Mouse (Mus musculus) myocyte (in vitro differentiated cells): ENCODE results near the gene Stk32c. TPM values are rescaled to one million over a fixed set of nuclear protein-coding genes. Genes with fewer than 3 reads are reported as not detected.

Experiments used
- H3K27me3 ChIP-seq: one replicate; pipeline ENCODE4 v1.6.1; 2011; ENCODE audit not compliant: control insufficient read depth, insufficient read depth, insufficient read length
- H3K36me3 ChIP-seq: one replicate; pipeline ENCODE4 v1.6.1; 2011; ENCODE audit not compliant: control insufficient read depth, insufficient read depth
- H3K4me2 ChIP-seq: one replicate; pipeline ENCODE4 v1.6.1; 2011; ENCODE audit warnings: low read depth, control low read depth
- H3K4me3 ChIP-seq: one replicate; pipeline ENCODE4 v1.5.1; 2011; ENCODE audit warnings: mild to moderate bottlenecking, control low read depth, moderate library complexity
- H3K79me2 ChIP-seq: one replicate; pipeline ENCODE4 v1.6.1; 2011; ENCODE audit not compliant: control insufficient read depth, insufficient read depth
- H3ac ChIP-seq: one replicate; pipeline ENCODE4 v1.6.1; 2011; ENCODE audit not compliant: control insufficient read depth, insufficient read length
- CEBPB ChIP-seq: IDR thresholded peaks from 2 replicates; pipeline ENCODE4 v1.6.1; 2011; ENCODE audit warnings: mild to moderate bottlenecking, moderate library complexity; ENCODE audit not compliant: poor library complexity, insufficient read depth, severe bottlenecking
- E2F4 ChIP-seq: IDR thresholded peaks from one replicate; pipeline ENCODE4 v1.6.1; 2011; ENCODE audit warnings: mild to moderate bottlenecking, control low read depth, moderate library complexity; ENCODE audit not compliant: insufficient read depth
- MAX ChIP-seq: IDR thresholded peaks from one replicate; pipeline ENCODE4 v1.6.1; 2011; ENCODE audit warnings: low read depth, mild to moderate bottlenecking, control low read depth
- MYOD1 ChIP-seq, 3 experiments: IDR thresholded peaks; one replicate each; pipeline ENCODE4 v1.6.1; 2011; ENCODE audit warnings: control low read depth in 2 of 3, low read depth in 2 of 3, mild to moderate bottlenecking in 2 of 3, moderate library complexity in 1 of 3; ENCODE audit not compliant: insufficient read length in 2 of 3, control insufficient read depth in 1 of 3
- MYOG ChIP-seq, 3 experiments: IDR thresholded peaks; one replicate each; pipeline ENCODE4 v1.6.1; 2011; ENCODE audit warnings: control low read depth in 2 of 3, low read depth in 2 of 3, mild to moderate bottlenecking in 2 of 3; ENCODE audit not compliant: insufficient read length in 2 of 3, control insufficient read depth in 1 of 3, insufficient read depth in 1 of 3
- POLR2A ChIP-seq: IDR thresholded peaks from one replicate; pipeline ENCODE4 v1.6.1; 2011; ENCODE audit warnings: low read depth, mild to moderate bottlenecking, control low read depth, moderate library complexity; ENCODE audit not compliant: insufficient read length
- POLR2AphosphoS2 ChIP-seq: IDR thresholded peaks from one replicate; pipeline ENCODE4 v1.6.1; 2011; ENCODE audit warnings: low read depth, control low read depth; ENCODE audit not compliant: insufficient read length
- REST ChIP-seq: IDR thresholded peaks from one replicate; pipeline ENCODE4 v1.6.1; 2011; ENCODE audit warnings: mild to moderate bottlenecking, control low read depth, moderate library complexity; ENCODE audit not compliant: insufficient read depth, insufficient read length
- SRF ChIP-seq: IDR thresholded peaks from one replicate; pipeline ENCODE4 v1.6.1; 2011; ENCODE audit warnings: low read depth; ENCODE audit not compliant: control insufficient read depth, insufficient read length
- TCF12 ChIP-seq: IDR thresholded peaks from one replicate; pipeline ENCODE4 v1.6.1; 2011; ENCODE audit warnings: mild to moderate bottlenecking, control low read depth; ENCODE audit not compliant: poor library complexity, insufficient read depth, severe bottlenecking
- TCF3 ChIP-seq: IDR thresholded peaks from one replicate; pipeline ENCODE4 v1.6.1; 2011; ENCODE audit warnings: low read depth, control low read depth; ENCODE audit not compliant: insufficient read length
- USF1 ChIP-seq: IDR thresholded peaks from one replicate; pipeline ENCODE4 v1.6.1; 2011; ENCODE audit warnings: low read depth, mild to moderate bottlenecking, control low read depth, moderate library complexity
- polyA plus RNA-seq: library from polyadenylated mRNA; unstranded; fragments of >200 nt; fragmentation: generic; extraction: Trizol; gene quantifications from one replicate; pipeline ENCODE4 v1.2.1, GENCODE M21; 2012; ENCODE audit warnings: missing spikeins

Stk32c gene
- polyA plus RNA-seq, 1 experiment = 1.0 TPM

DNA sequence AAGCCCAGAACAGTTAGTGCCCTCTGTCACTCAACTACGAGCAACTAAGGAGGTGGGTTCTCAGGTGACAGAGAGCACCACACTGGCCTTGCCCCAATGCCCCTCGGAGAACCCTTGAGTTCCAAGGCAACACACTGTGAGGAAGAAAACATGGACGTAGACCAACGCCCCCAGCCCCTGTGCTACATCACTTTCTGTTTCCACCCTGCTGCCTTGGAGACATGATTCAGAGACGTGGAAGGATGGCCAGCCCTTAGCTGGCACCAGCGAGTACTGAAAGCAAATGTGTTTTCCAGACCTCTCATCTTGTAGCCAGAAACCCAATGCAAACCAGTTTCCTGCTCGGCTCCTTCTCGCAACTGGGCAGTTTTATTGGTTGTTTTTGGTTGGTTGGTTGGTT lies 26.7 kb downstream of the Stk32c start:
- no peaks in the 10 kb centered on the region for H3K36me3 ChIP-seq
- H3K27me3 ChIP-seq = peaks cover 5% of the 10 kb centered on the region
- no peaks in the 10 kb centered on the region for H3K79me2 ChIP-seq
- no peak for TF ChIP-seq TCF12
- TF ChIP-seq MAX = no peak
- no peak for TF ChIP-seq REST
- no peak for TF ChIP-seq POLR2A
- TF ChIP-seq MYOG (IDR thresholded peaks at IDR 0.05; ENCODE audit: control insufficient read depth in 1 of 3, insufficient read depth in 1 of 3, insufficient read length in 2 of 3, low read depth in 2 of 3) = no peak
- TF ChIP-seq USF1 = no peak
- no peak for TF ChIP-seq CEBPB
- no peak for TF ChIP-seq SRF
- no peak for TF ChIP-seq E2F4
- TF ChIP-seq POLR2AphosphoS2 = no peak
- no peak for TF ChIP-seq TCF3
- no peak for TF ChIP-seq MYOD1 (IDR thresholded peaks at IDR 0.05; ENCODE audit: control insufficient read depth in 1 of 3, insufficient read length in 2 of 3, low read depth in 2 of 3)
- H3K4me3 ChIP-seq = no peak overlapping the region
- no peak overlapping the region for H3ac ChIP-seq
- H3K4me2 ChIP-seq = no peak overlapping the region

DNA sequence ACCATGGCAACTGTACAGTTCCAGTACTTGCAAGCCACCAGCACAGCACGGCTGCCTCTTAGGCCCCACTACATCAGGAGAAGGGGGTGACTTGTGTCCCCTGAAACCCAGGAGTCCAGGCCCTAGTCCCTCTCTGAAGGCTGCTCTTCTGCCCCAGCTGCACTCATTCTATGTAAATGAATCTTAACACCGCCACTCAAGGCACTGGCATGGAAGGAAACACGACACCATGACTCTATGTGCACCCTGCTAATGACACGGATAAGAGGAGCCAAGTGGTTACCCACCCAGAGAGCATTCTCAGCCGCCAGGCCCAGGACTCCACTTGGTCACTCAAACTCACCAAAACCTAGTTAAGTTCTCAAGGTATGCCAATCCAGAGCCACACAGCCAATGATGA lies 27.1 kb downstream of the Stk32c start:
- TF ChIP-seq REST (no peak), POLR2AphosphoS2 (no peak), USF1 (no peak), TCF3 (no peak), MYOG (IDR thresholded peaks at IDR 0.05; ENCODE audit: control insufficient read depth in 1 of 3, insufficient read depth in 1 of 3, insufficient read length in 2 of 3, low read depth in 2 of 3) (no peak)
- Histone ChIP-seq H3K27me3 (peaks cover 5% of the 10 kb centered on the region), H3K4me3 (no peak overlapping the region), H3K36me3 (no peaks in the 10 kb centered on the region), H3K4me2 (no peak overlapping the region), H3K79me2 (no peaks in the 10 kb centered on the region), H3ac (no peak overlapping the region)

DNA sequence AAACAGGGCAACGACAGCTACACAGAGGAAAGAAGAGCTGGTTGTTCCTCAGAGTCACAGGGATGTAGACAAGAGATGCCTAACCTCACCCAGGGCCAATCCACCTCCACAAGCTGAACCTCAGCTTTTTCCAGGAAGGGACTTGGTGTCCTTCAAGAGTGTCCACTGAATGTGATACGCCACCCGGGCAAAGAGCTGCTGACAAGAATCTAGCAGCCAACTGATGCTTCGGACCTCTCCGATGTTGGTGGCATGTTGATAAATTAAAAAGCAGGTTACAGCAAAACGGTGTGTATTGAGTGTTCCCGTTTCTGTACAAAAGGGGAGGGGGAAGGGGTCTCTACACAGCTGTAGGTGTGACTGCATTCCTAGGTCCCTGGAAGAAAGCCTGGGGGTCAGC lies 28.3 kb downstream of the Stk32c start:
- Histone ChIP-seq H3K27me3 (peaks cover 10% of the 10 kb centered on the region), H3K79me2 (no peaks in the 10 kb centered on the region), H3ac (no peak overlapping the region)

DNA sequence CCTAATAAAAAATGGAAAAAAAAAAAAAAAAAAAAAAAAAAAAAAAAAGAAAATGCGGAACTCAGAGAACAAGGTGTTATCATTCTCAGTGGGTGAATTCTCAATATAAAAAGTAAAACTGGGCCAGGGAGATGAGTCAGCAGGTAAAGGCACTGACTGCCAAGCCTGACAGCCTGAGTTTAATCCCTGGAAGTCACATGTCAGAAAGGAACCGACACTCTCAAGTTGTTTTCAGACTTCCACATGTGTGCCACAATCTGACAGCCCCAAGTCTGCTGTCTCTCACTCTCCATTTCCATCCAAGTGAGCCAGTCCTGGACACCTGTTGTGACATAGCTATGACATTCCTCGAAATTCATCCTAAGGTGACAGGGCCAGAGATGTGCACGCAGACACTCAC lies 28.7 kb downstream of the Stk32c start:
- TF ChIP-seq REST = no peak
- TF ChIP-seq MAX = no peak
- TF ChIP-seq POLR2AphosphoS2 = no peak
- TF ChIP-seq TCF3 = no peak
- no peak for TF ChIP-seq SRF
- no peak for TF ChIP-seq POLR2A
- no peak for TF ChIP-seq CEBPB
- no peak for TF ChIP-seq MYOG (IDR thresholded peaks at IDR 0.05; ENCODE audit: control insufficient read depth in 1 of 3, insufficient read depth in 1 of 3, insufficient read length in 2 of 3, low read depth in 2 of 3)
- TF ChIP-seq TCF12 = no peak
- no peak for TF ChIP-seq USF1
- TF ChIP-seq E2F4 = no peak
- H3K36me3 ChIP-seq = no peaks in the 10 kb centered on the region
- H3K79me2 ChIP-seq = no peaks in the 10 kb centered on the region
- no peak overlapping the region for H3K4me3 ChIP-seq
- H3K4me2 ChIP-seq = no peak overlapping the region
- H3K27me3 ChIP-seq = peaks cover 11% of the 10 kb centered on the region
- H3ac ChIP-seq = no peak overlapping the region

More for the DNA sequence above, 28.3 kb downstream of the Stk32c start:
- Histone ChIP-seq H3K36me3 (no peaks in the 10 kb centered on the region), H3K4me3 (no peak overlapping the region), H3K4me2 (no peak overlapping the region)
- TF ChIP-seq MAX = no peak
- no peak for TF ChIP-seq MYOG (IDR thresholded peaks at IDR 0.05; ENCODE audit: control insufficient read depth in 1 of 3, insufficient read depth in 1 of 3, insufficient read length in 2 of 3, low read depth in 2 of 3)
- no peak for TF ChIP-seq POLR2A
- TF ChIP-seq MYOD1 (IDR thresholded peaks at IDR 0.05; ENCODE audit: control insufficient read depth in 1 of 3, insufficient read length in 2 of 3, low read depth in 2 of 3) = no peak
- no peak for TF ChIP-seq SRF
- TF ChIP-seq CEBPB = no peak
- TF ChIP-seq REST = no peak
- no peak for TF ChIP-seq E2F4
- no peak for TF ChIP-seq TCF12

DNA sequence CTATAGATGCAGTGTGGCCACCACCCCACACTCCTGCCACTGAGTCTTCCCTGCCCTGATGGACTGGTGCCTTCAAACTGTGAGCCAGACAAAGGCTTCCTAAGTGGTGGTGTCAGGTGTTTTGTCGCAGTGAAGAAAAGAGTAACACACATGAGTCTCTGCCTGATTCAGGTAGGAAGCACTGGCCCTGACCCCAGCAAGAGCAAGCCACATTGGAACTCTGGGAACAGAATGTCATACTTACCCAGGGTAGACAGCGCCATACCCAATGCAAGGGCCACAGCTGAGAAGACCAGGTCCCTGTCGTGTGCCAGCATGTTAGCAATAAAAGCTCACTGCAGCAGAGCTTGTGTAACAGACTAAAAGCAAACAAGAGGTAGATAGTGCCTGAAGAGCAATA lies 33.0 kb downstream of the Stk32c start:
- H3K79me2 ChIP-seq = no peaks in the 10 kb centered on the region
- H3K36me3 ChIP-seq = no peaks in the 10 kb centered on the region
- H3K4me2 ChIP-seq = no peak overlapping the region
- H3K4me3 ChIP-seq = no peak overlapping the region
- H3ac ChIP-seq = no peak overlapping the region
- peaks cover 23% of the 10 kb centered on the region for H3K27me3 ChIP-seq
- TF ChIP-seq TCF12 (no peak), POLR2A (no peak), MYOG (IDR thresholded peaks at IDR 0.05; ENCODE audit: control insufficient read depth in 1 of 3, insufficient read depth in 1 of 3, insufficient read length in 2 of 3, low read depth in 2 of 3) (no peak), REST (no peak), SRF (no peak), CEBPB (no peak), E2F4 (no peak)
